Mouse (Mus musculus): ENCODE data around the gene Grpel1. TPM values are rescaled to one million over a fixed set of nuclear protein-coding genes. Genes with fewer than 3 reads are reported as not detected.

Grpel1 gene
- total and polyA plus RNA-seq, 2 experiments = 42.0 to 55.1 TPM

DNA sequence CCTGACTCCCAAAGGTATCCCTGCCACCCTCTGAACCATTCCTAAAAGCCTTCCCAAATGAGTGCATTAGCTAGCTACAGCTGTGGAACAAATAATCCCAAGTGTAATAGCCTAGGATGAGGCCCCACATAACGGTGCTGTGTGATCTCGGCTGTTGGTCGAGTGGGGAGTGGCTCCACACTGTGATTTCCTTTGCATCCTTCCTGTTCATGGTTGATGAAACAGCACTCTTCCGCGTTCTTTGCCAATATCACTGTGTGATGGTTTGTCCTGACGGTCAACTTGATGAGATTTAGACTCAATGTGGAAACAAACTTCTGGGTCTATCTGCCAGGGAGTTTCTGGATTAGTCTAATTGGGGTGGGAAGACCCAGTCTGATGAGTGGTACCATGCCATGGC is 12.0 kb upstream of the Grpel1 start:
- Histone ChIP-seq H3K9ac (ENCODE audit: low read depth, low read length) (no peak overlapping the region), H3K79me2 (ENCODE audit: control insufficient read depth, insufficient read depth, low read length) (no peaks in the 10 kb centered on the region), H3K36me3 (ENCODE audit: control insufficient read depth, insufficient read depth, low read length) (no peaks in the 10 kb centered on the region), H3K27me3 (ENCODE audit: control insufficient read depth, insufficient read depth, low read length) (no peaks in the 10 kb centered on the region), H3K4me3 (ENCODE audit: insufficient read depth, low read depth, low read length) (no peak overlapping the region), H3K27ac (replicated peaks; ENCODE audit: insufficient read depth, low read depth, low read length) (no peak overlapping the region), H3K4me1 (ENCODE audit: control insufficient read depth, insufficient read depth, low read length) (no peaks in the 10 kb centered on the region)
- no peak for DNase-seq (ENCODE audit: extremely low read depth, low read depth, low spot score)
- WGBS = 75% methylated on average over 6 of the region's 6 CpGs
- no peak for TF ChIP-seq POLR2A (IDR thresholded peaks at IDR 0.05; ENCODE audit: extremely low read depth, insufficient read depth, low read length)
- no peak for TF ChIP-seq CTCF (IDR thresholded peaks at IDR 0.05; ENCODE audit: low read depth, low read length)

- no peak overlapping the region for H3K4me3 ChIP-seq (ENCODE audit: insufficient read depth, low read depth, low read length)
- 80% methylated on average over 4 of the region's 4 CpGs for WGBS
- H3K27ac ChIP-seq (replicated peaks; ENCODE audit: insufficient read depth, low read depth, low read length) = no peak overlapping the region
- H3K79me2 ChIP-seq (ENCODE audit: control insufficient read depth, insufficient read depth, low read length) = no peaks in the 10 kb centered on the region
- H3K9ac ChIP-seq (ENCODE audit: low read depth, low read length) = no peak overlapping the region
- H3K4me1 ChIP-seq (ENCODE audit: control insufficient read depth, insufficient read depth, low read length) = no peaks in the 10 kb centered on the region
- no peak for DNase-seq (ENCODE audit: extremely low read depth, low read depth, low spot score)
- H3K27me3 ChIP-seq (ENCODE audit: control insufficient read depth, insufficient read depth, low read length) = no peaks in the 10 kb centered on the region
- no peaks in the 10 kb centered on the region for H3K36me3 ChIP-seq (ENCODE audit: control insufficient read depth, insufficient read depth, low read length)
- no peak for TF ChIP-seq POLR2A (IDR thresholded peaks at IDR 0.05; ENCODE audit: extremely low read depth, insufficient read depth, low read length)
- TF ChIP-seq CTCF (IDR thresholded peaks at IDR 0.05; ENCODE audit: low read depth, low read length) = no peak
Measured at GRCm38 (mm10) chr5:36457706-36458105, 7.1 kb upstream of the Grpel1 start.

DNA sequence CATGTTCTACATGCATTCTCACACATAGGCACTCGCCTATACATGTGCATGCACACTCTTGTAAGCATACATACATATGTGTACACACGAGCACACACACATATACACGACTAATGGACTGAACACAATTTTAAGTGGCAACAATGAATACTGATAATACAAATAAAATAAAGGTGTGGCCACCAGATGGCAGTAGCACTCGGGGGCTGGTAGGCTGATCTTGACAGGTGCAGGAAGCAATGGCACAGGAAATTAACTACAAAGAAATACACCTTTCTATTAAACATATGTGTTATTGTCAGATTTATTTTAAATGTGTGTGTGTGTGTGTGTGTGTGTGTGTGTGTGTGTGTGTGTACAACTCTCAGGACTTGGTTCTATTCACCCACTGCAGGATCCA is 5.9 kb upstream of the Grpel1 start:
- Histone ChIP-seq H3K9ac (ENCODE audit: low read depth, low read length) (no peak overlapping the region), H3K79me2 (ENCODE audit: control insufficient read depth, insufficient read depth, low read length) (no peaks in the 10 kb centered on the region), H3K27ac (replicated peaks; ENCODE audit: insufficient read depth, low read depth, low read length) (no peak overlapping the region), H3K36me3 (ENCODE audit: control insufficient read depth, insufficient read depth, low read length) (no peaks in the 10 kb centered on the region), H3K4me1 (ENCODE audit: control insufficient read depth, insufficient read depth, low read length) (peaks cover under 1% of the 10 kb centered on the region; the same call in 1 of the 2 replicates), H3K27me3 (ENCODE audit: control insufficient read depth, insufficient read depth, low read length) (no peaks in the 10 kb centered on the region), H3K4me3 (ENCODE audit: insufficient read depth, low read depth, low read length) (no peak overlapping the region)
- WGBS = 9% methylated on average over 4 of the region's 4 CpGs
- peak; percentile 78 for TF ChIP-seq CTCF (IDR thresholded peaks at IDR 0.05; ENCODE audit: low read depth, low read length)
- TF ChIP-seq POLR2A (IDR thresholded peaks at IDR 0.05; ENCODE audit: extremely low read depth, insufficient read depth, low read length) = no peak
- DNase-seq (ENCODE audit: extremely low read depth, low read depth, low spot score) = peak; percentile 26

GRCm38 (mm10) chr5:36460712-36461111 is 4.1 kb upstream of the Grpel1 start:
- no peak overlapping the region for H3K4me3 ChIP-seq (ENCODE audit: insufficient read depth, low read depth, low read length)
- DNase-seq (ENCODE audit: extremely low read depth, low read depth, low spot score) = no peak
- TF ChIP-seq POLR2A (IDR thresholded peaks at IDR 0.05; ENCODE audit: extremely low read depth, insufficient read depth, low read length) (no peak), CTCF (IDR thresholded peaks at IDR 0.05; ENCODE audit: low read depth, low read length) (no peak)
- 80% methylated on average over 2 of the region's 2 CpGs for WGBS
- peaks cover 4% of the 10 kb centered on the region for H3K4me1 ChIP-seq (ENCODE audit: control insufficient read depth, insufficient read depth, low read length)
- no peaks in the 10 kb centered on the region for H3K36me3 ChIP-seq (ENCODE audit: control insufficient read depth, insufficient read depth, low read length)
- no peak overlapping the region for H3K9ac ChIP-seq (ENCODE audit: low read depth, low read length)
- no peak overlapping the region for H3K27ac ChIP-seq (replicated peaks; ENCODE audit: insufficient read depth, low read depth, low read length)
- H3K27me3 ChIP-seq (ENCODE audit: control insufficient read depth, insufficient read depth, low read length) = no peaks in the 10 kb centered on the region
- H3K79me2 ChIP-seq (ENCODE audit: control insufficient read depth, insufficient read depth, low read length) = peaks cover 7% of the 10 kb centered on the region

GRCm38 (mm10) chr5:36461231-36461630 is 3.6 kb upstream of the Grpel1 start:
- no peak for DNase-seq (ENCODE audit: extremely low read depth, low read depth, low spot score)
- Histone ChIP-seq H3K79me2 (ENCODE audit: control insufficient read depth, insufficient read depth, low read length) (peaks cover 12% of the 10 kb centered on the region), H3K4me1 (ENCODE audit: control insufficient read depth, insufficient read depth, low read length) (peaks cover 6% of the 10 kb centered on the region), H3K27me3 (ENCODE audit: control insufficient read depth, insufficient read depth, low read length) (no peaks in the 10 kb centered on the region), H3K4me3 (ENCODE audit: insufficient read depth, low read depth, low read length) (no peak overlapping the region), H3K36me3 (ENCODE audit: control insufficient read depth, insufficient read depth, low read length) (no peaks in the 10 kb centered on the region), H3K27ac (replicated peaks; ENCODE audit: insufficient read depth, low read depth, low read length) (no peak overlapping the region), H3K9ac (ENCODE audit: low read depth, low read length) (no peak overlapping the region)
- no peak for TF ChIP-seq CTCF (IDR thresholded peaks at IDR 0.05; ENCODE audit: low read depth, low read length)
- WGBS = 46% methylated on average over 2 of the region's 2 CpGs

GRCm38 (mm10) chr5:36462810-36463209 is 2.0 kb upstream of the Grpel1 start:
- H3K4me1 ChIP-seq (ENCODE audit: control insufficient read depth, insufficient read depth, low read length) = peaks cover 9% of the 10 kb centered on the region
- 18% methylated on average over 7 of the region's 7 CpGs for WGBS
- peak; percentile 29 for DNase-seq (ENCODE audit: extremely low read depth, low read depth, low spot score)
- H3K9ac ChIP-seq (ENCODE audit: low read depth, low read length) = no peak overlapping the region
- no peak for TF ChIP-seq POLR2A (IDR thresholded peaks at IDR 0.05; ENCODE audit: extremely low read depth, insufficient read depth, low read length)
- peak; percentile 97 for TF ChIP-seq CTCF (IDR thresholded peaks at IDR 0.05; ENCODE audit: low read depth, low read length)
- H3K79me2 ChIP-seq (ENCODE audit: control insufficient read depth, insufficient read depth, low read length) = peaks cover 20% of the 10 kb centered on the region
- H3K4me3 ChIP-seq (ENCODE audit: insufficient read depth, low read depth, low read length) = no peak overlapping the region
- no peaks in the 10 kb centered on the region; the same call in 1 of the 2 replicates for H3K36me3 ChIP-seq (ENCODE audit: control insufficient read depth, insufficient read depth, low read length)
- H3K27me3 ChIP-seq (ENCODE audit: control insufficient read depth, insufficient read depth, low read length) = no peaks in the 10 kb centered on the region
- H3K27ac ChIP-seq (replicated peaks; ENCODE audit: insufficient read depth, low read depth, low read length) = no peak overlapping the region

All from liver, adult 2 months (tissue).